Mouse (Mus musculus): ENCODE data around the gene Armt1. TPM values are rescaled to one million over a fixed set of nuclear protein-coding genes. Genes with fewer than 3 reads are reported as not detected.

Armt1 gene
- polyA plus RNA-seq, 1 experiment from 2014 or later, result 32.6 TPM

DNA sequence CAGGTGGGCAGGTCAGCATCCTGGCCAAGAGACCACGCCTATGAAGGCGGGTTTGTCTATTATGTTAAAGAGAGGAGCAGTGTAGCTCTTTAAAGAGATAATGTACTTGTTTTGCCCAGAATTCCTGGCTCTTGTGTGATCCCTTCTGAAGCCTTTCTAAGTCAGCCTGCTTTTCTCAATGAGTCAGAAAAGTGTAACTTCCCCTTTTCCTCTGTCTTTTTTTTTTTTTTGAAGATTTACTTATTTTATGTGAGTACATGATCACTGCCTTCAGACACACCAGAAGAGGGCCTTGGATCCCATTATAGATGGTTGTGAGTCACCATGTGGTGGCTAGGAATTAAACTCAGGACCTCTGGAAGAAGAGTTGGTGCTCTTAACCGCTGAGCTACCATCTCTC is 37.1 kb downstream of the Armt1 start:
- no peak for DNase-seq (ENCODE audit: low spot score)

DNA sequence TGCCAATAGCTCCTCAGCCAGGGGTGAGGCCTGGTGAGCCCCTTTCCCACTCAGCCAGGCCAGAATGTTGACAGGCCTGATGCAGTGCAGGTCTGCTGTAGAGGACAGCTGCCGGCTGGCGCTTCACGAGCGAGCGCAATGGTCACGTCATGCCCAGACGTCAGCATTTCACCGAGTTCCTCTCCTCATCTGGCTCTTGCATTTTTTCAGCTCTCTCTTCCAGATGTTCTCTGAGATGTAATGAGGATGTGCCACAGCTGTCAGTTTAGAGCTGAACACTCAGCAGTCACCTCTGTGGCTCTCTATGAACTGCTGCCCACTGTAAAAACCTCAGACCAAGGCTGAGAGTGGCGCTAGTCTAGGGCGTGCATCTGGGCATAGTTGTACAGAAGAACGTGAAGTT is 41.3 kb downstream of the Armt1 start:
- 92% methylated on average over 11 of the region's 11 CpGs for WGBS
- Histone ChIP-seq H3K27ac (ENCODE audit: low read depth, low read length) (no peak overlapping the region), H3K36me3 (ENCODE audit: control insufficient read depth, insufficient read depth, low read length) (no peaks in the 10 kb centered on the region), H3K9ac (ENCODE audit: low read length) (no peak overlapping the region), H3K27me3 (ENCODE audit: control insufficient read depth, insufficient read depth, low read length) (no peaks in the 10 kb centered on the region), H3K4me1 (replicated peaks; ENCODE audit: control insufficient read depth, insufficient read depth, low read length) (no peaks in the 10 kb centered on the region), H3K4me3 (ENCODE audit: low read depth, low read length) (no peak overlapping the region), H3K4me2 (ENCODE audit: low read depth, low read length, severe bottlenecking) (no peak overlapping the region), H3K9me3 (ENCODE audit: control insufficient read depth, low read length) (no peaks in the 10 kb centered on the region)
- DNase-seq (ENCODE audit: low spot score) (no peak), ATAC-seq (replicated peaks; ENCODE audit: low FRiP score) (no peak)

More for the DNA sequence above, 37.1 kb downstream of the Armt1 start:
- Histone ChIP-seq H3K36me3 (ENCODE audit: control insufficient read depth, insufficient read depth, low read length) (no peaks in the 10 kb centered on the region), H3K9ac (ENCODE audit: low read length) (no peak overlapping the region), H3K4me2 (ENCODE audit: low read depth, low read length, severe bottlenecking) (no peak overlapping the region), H3K27me3 (ENCODE audit: control insufficient read depth, insufficient read depth, low read length) (no peaks in the 10 kb centered on the region), H3K27ac (ENCODE audit: low read depth, low read length) (no peak overlapping the region), H3K4me1 (replicated peaks; ENCODE audit: control insufficient read depth, insufficient read depth, low read length) (no peaks in the 10 kb centered on the region), H3K4me3 (ENCODE audit: low read depth, low read length) (no peak overlapping the region), H3K9me3 (ENCODE audit: control insufficient read depth, low read length) (no peaks in the 10 kb centered on the region)
- ATAC-seq (replicated peaks; ENCODE audit: low FRiP score), result no peak
- WGBS, result 84% methylated on average over 3 of the region's 3 CpGs

DNA sequence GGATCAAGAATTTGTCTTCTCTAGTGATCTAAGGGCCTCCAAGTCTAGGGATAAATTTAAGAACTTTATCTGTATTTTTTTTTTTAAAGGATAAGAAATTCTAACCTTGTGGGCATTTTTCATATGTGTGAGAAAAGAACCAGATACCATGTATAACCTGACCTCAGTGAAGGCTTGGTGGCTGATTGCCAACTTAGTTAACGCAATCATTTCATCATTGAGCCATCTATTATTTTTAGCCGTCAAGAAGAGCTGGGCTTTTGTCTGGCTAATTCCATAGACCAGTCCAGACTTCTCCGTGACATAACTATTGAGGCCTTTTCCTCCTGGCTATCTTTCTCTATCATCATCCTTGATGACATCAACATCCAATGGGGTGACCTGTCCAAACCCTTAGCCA is 43.2 kb downstream of the Armt1 start:
- Histone ChIP-seq H3K27me3 (ENCODE audit: control insufficient read depth, insufficient read depth, low read length) (no peaks in the 10 kb centered on the region), H3K4me2 (ENCODE audit: low read depth, low read length, severe bottlenecking) (no peak overlapping the region), H3K4me3 (ENCODE audit: low read depth, low read length) (no peak overlapping the region), H3K36me3 (ENCODE audit: control insufficient read depth, insufficient read depth, low read length) (no peaks in the 10 kb centered on the region), H3K4me1 (replicated peaks; ENCODE audit: control insufficient read depth, insufficient read depth, low read length) (no peaks in the 10 kb centered on the region), H3K9ac (ENCODE audit: low read length) (no peak overlapping the region), H3K27ac (ENCODE audit: low read depth, low read length) (no peak overlapping the region), H3K9me3 (ENCODE audit: control insufficient read depth, low read length) (no peaks in the 10 kb centered on the region)
- WGBS, result 95% methylated on average over 3 of the region's 3 CpGs
- ATAC-seq (replicated peaks; ENCODE audit: low FRiP score), result no peak
- DNase-seq (ENCODE audit: low spot score), result no peak

DNA sequence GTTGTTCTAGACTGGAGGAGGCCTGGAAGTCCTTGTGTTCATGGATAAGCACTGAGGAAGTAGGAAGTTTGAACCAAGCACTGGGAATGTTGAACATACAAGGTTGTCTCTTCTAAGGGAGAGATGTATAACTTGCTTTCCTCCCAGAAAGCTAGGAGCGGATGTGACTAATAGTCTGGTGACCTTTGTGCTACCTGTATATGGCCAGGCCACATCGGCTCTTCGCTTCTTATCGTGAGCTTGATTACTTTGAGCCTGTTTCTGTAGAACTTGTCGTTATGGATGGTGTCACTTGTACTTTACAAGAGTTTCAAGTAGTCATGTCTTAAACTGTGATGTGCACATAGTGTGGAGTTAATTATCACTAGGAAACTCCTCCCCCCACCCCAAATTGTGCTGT is 44.3 kb downstream of the Armt1 start:
- Histone ChIP-seq H3K27me3 (ENCODE audit: control insufficient read depth, insufficient read depth, low read length) (no peaks in the 10 kb centered on the region), H3K4me1 (replicated peaks; ENCODE audit: control insufficient read depth, insufficient read depth, low read length) (no peaks in the 10 kb centered on the region), H3K9me3 (ENCODE audit: control insufficient read depth, low read length) (no peaks in the 10 kb centered on the region), H3K4me2 (ENCODE audit: low read depth, low read length, severe bottlenecking) (no peak overlapping the region), H3K9ac (ENCODE audit: low read length) (no peak overlapping the region), H3K36me3 (ENCODE audit: control insufficient read depth, insufficient read depth, low read length) (no peaks in the 10 kb centered on the region), H3K4me3 (ENCODE audit: low read depth, low read length) (no peak overlapping the region), H3K27ac (ENCODE audit: low read depth, low read length) (no peak overlapping the region)
- 93% methylated on average over 5 of the region's 5 CpGs for WGBS
- DNase-seq (ENCODE audit: low spot score) (no peak), ATAC-seq (replicated peaks; ENCODE audit: low FRiP score) (no peak)

DNA sequence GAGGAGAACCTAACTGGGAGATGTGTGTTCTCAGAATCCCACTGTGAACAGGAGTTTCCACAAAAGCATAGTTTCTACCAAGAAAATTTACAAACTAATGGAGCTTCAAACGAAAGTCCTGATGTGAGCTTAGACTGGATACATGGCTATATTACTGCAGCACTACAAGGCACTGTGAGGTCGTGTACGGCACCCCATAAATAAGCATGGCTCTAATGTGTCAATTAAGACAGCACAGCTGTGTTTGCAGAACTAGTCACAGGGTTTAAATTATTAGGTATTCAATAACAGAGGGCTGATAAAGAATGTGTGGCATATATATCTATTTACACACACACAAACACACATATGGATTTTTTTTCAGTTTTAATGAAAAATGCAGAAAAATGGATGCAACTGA is 48.7 kb downstream of the Armt1 start:
- Histone ChIP-seq H3K27me3 (ENCODE audit: control insufficient read depth, insufficient read depth, low read length) (no peaks in the 10 kb centered on the region), H3K9me3 (ENCODE audit: control insufficient read depth, low read length) (no peaks in the 10 kb centered on the region), H3K36me3 (ENCODE audit: control insufficient read depth, insufficient read depth, low read length) (no peaks in the 10 kb centered on the region), H3K27ac (ENCODE audit: low read depth, low read length) (no peak overlapping the region), H3K4me3 (ENCODE audit: low read depth, low read length) (no peak overlapping the region), H3K4me2 (ENCODE audit: low read depth, low read length, severe bottlenecking) (no peak overlapping the region), H3K9ac (ENCODE audit: low read length) (no peak overlapping the region), H3K4me1 (replicated peaks; ENCODE audit: control insufficient read depth, insufficient read depth, low read length) (no peaks in the 10 kb centered on the region)
- DNase-seq (ENCODE audit: low spot score) (no peak), ATAC-seq (replicated peaks; ENCODE audit: low FRiP score) (no peak)
- WGBS, result 84% methylated on average over 3 of the region's 3 CpGs

DNA sequence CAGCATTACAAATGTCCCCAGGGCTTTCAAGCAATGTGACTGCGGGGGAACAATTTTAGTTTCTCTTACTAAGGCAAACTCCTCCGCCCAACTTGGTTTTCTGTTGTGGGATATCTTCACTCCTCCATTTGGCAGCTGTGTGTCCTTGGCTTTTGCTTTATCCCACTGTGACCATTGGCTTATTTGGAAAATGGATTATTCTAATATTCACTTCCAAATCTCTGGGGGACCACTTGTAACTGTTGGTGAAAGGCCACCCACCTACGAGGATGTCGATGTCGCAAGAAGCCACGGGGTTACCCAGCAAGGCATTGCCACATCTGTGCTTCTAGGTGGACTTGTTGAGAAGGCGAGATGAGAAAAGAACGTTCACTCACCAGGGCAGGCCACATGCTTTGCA is 49.4 kb downstream of the Armt1 start:
- H3K36me3 ChIP-seq (ENCODE audit: control insufficient read depth, insufficient read depth, low read length), result no peaks in the 10 kb centered on the region
- 84% methylated on average over 8 of the region's 8 CpGs for WGBS
- H3K4me3 ChIP-seq (ENCODE audit: low read depth, low read length), result no peak overlapping the region
- H3K27me3 ChIP-seq (ENCODE audit: control insufficient read depth, insufficient read depth, low read length), result no peaks in the 10 kb centered on the region
- ATAC-seq (replicated peaks; ENCODE audit: low FRiP score) (no peak), DNase-seq (ENCODE audit: low spot score) (no peak)
- H3K9ac ChIP-seq (ENCODE audit: low read length), result no peak overlapping the region
- no peak overlapping the region for H3K4me2 ChIP-seq (ENCODE audit: low read depth, low read length, severe bottlenecking)
- no peaks in the 10 kb centered on the region for H3K4me1 ChIP-seq (replicated peaks; ENCODE audit: control insufficient read depth, insufficient read depth, low read length)
- no peaks in the 10 kb centered on the region for H3K9me3 ChIP-seq (ENCODE audit: control insufficient read depth, low read length)
- H3K27ac ChIP-seq (ENCODE audit: low read depth, low read length), result no peak overlapping the region

DNA sequence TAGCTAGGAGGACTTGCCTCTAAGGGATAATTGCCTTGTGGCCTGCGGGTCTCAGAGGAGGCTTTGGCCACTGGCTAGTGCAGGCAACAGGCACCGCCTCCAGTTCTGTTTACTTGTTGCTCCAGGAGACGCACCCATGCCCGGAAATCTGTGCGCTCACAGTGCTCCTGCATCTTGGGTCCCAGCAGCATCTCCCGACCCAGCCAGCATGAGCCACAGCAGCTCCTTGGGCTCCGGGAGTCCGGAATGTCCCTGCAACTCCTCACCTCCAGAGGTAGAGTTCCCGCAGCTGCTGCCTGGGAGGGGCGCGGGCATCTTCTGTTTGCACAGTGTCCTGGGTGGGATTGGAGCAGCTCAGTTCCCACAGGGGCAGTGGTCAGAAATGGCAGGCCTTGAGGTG is 50.1 kb downstream of the Armt1 start, which contains the start of gene Ccdc170:
Ccdc170 (plus strand) TSS at position 148 of the 400 bp plus-strand sequence.
- Histone ChIP-seq H3K4me2 (ENCODE audit: low read depth, low read length, severe bottlenecking) (0 out of 2 replicates have a peak within 1 kb of the TSS, but pooled peaks have one; percentile 18), H3K4me3 (ENCODE audit: low read depth, low read length) (no peak within 1 kb of the TSS), H3K36me3 (ENCODE audit: control insufficient read depth, insufficient read depth, low read length) (no peaks in the 10 kb centered on the region), H3K27ac (ENCODE audit: low read depth, low read length) (no peak within 1 kb of the TSS), H3K4me1 (replicated peaks; ENCODE audit: control insufficient read depth, insufficient read depth, low read length) (no peaks in the 10 kb centered on the region), H3K9ac (ENCODE audit: low read length) (no peak within 1 kb of the TSS), H3K27me3 (ENCODE audit: control insufficient read depth, insufficient read depth, low read length) (no peaks in the 10 kb centered on the region), H3K9me3 (ENCODE audit: control insufficient read depth, low read length) (no peaks in the 10 kb centered on the region)
- no peak for ATAC-seq (replicated peaks; ENCODE audit: low FRiP score)
- DNase-seq (ENCODE audit: low spot score), result no peak
- WGBS, result 26% methylated on average over 11 of the region's 11 CpGs

DNA sequence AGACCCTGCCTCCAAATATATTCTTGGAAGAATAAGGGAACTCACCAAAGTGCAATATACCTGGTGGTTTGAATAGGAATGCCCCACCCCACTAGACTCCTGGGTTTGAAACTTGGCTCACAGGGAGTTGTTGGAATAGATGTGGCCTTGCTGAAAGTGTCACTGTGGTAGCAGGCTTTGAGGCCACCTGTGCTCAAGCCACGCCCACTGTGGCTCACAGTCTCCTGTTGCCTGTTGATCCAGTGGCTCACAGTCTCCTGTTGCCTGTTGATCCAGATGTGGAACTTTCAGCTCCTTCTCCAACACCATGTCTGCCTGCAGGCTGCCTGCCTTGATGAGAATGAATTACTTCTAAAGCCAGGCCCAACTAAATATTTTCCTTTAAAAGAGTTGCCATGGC is 51.6 kb downstream of the Armt1 start:
- Histone ChIP-seq H3K9me3 (ENCODE audit: control insufficient read depth, low read length) (no peaks in the 10 kb centered on the region), H3K4me2 (ENCODE audit: low read depth, low read length, severe bottlenecking) (no peak overlapping the region), H3K27ac (ENCODE audit: low read depth, low read length) (no peak overlapping the region), H3K27me3 (ENCODE audit: control insufficient read depth, insufficient read depth, low read length) (no peaks in the 10 kb centered on the region), H3K4me1 (replicated peaks; ENCODE audit: control insufficient read depth, insufficient read depth, low read length) (no peaks in the 10 kb centered on the region), H3K4me3 (ENCODE audit: low read depth, low read length) (no peak overlapping the region), H3K9ac (ENCODE audit: low read length) (no peak overlapping the region), H3K36me3 (ENCODE audit: control insufficient read depth, insufficient read depth, low read length) (no peaks in the 10 kb centered on the region)
- DNase-seq (ENCODE audit: low spot score) (no peak), ATAC-seq (replicated peaks; ENCODE audit: low FRiP score) (no peak)
- WGBS, result 55% methylated on average over 1 of the region's 1 CpGs

DNA sequence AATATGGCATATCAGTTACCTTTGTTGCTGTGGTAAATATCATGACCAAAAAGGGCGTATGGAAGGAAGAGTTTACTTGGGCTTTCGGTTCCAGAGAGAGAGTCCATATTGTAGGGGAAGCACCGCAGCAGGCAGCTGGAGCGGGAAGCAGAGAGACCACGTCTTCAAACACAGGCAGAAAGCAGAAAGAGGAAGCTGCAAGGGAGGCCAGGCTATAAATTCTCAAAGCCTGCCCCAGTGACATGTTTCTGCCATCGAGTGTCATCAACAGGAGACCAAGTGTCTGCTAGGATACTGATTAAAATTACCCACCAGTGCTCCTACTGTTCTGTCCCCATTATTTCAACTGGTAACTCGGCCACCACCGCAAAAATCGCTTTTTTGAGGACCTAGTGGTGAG is 52.7 kb downstream of the Armt1 start:
- 88% methylated on average over 9 of the region's 9 CpGs for WGBS
- H3K4me1 ChIP-seq (replicated peaks; ENCODE audit: control insufficient read depth, insufficient read depth, low read length), result no peaks in the 10 kb centered on the region
- no peaks in the 10 kb centered on the region for H3K9me3 ChIP-seq (ENCODE audit: control insufficient read depth, low read length)
- H3K9ac ChIP-seq (ENCODE audit: low read length), result no peak overlapping the region
- DNase-seq (ENCODE audit: low spot score) (no peak), ATAC-seq (replicated peaks; ENCODE audit: low FRiP score) (no peak)
- no peaks in the 10 kb centered on the region for H3K36me3 ChIP-seq (ENCODE audit: control insufficient read depth, insufficient read depth, low read length)
- H3K4me3 ChIP-seq (ENCODE audit: low read depth, low read length), result no peak overlapping the region
- H3K4me2 ChIP-seq (ENCODE audit: low read depth, low read length, severe bottlenecking), result no peak overlapping the region
- no peak overlapping the region for H3K27ac ChIP-seq (ENCODE audit: low read depth, low read length)
- no peaks in the 10 kb centered on the region for H3K27me3 ChIP-seq (ENCODE audit: control insufficient read depth, insufficient read depth, low read length)

Data from forebrain, embryonic 11.5 days (tissue).